23 mouse cellular contexts compared by ENCODE assay signal in the genomic region with DNA sequence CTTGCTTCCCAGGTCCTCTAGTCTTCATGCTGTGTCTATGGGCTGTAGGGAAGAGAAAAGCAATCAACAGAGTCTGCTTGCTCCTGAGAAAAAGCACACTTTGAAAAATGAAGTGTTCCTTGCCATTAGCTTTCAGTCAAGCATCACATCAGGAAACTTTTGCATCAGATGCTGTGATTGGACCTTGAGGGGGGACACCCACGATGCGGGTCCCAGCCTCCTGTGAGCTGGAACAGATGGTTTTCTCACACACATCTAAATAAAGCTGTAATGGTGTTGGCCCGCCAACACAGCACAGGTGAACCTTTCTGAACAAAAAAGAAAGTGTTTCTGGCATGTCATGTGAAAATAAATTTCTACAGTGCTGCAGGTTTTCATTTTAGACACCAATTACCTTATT.
DNase-seq lines count a peak whose midpoint lies in the region; ATAC-seq and TF ChIP-seq lines count a peak whose summit lies in the region.
"Had no signal": no experiment of that assay in that cellular context is flagged by ENCODE, and none has a peak within 500 bp of the region (broad histone marks: within the 10 kb centered on the region; RNA-seq: fewer than 3 reads in every experiment).

No protein-coding gene starts in this region.

- H3K27me3 ChIP-seq in hindbrain, postnatal 0 days (ENCODE audit: insufficient read depth, low read length): no peaks in the 10 kb centered on the region
- no peaks in the 10 kb centered on the region for H3K27me3 ChIP-seq in hindbrain, embryonic 12.5 days
- H3K27me3 ChIP-seq: forebrain, embryonic 15.5 days; hindbrain, embryonic 13.5 days; limb, embryonic 13.5 days; lung, embryonic 15.5 days; midbrain, embryonic 12.5 days had no signal

- H3K9me3 ChIP-seq in hindbrain, postnatal 0 days (ENCODE audit: low read length): no peaks in the 10 kb centered on the region
- H3K9me3 ChIP-seq in hindbrain, embryonic 12.5 days (replicated peaks): no peaks in the 10 kb centered on the region
- H3K9me3 ChIP-seq: forebrain, embryonic 15.5 days; hindbrain, embryonic 13.5 days; limb, embryonic 13.5 days; lung, embryonic 15.5 days; midbrain, embryonic 12.5 days had no signal

- no peak overlapping the region for H3K4me3 ChIP-seq in hindbrain, postnatal 0 days (ENCODE audit: low read length)
- no peak overlapping the region for H3K4me3 ChIP-seq in hindbrain, embryonic 12.5 days
- H3K4me3 ChIP-seq: forebrain, embryonic 15.5 days; hindbrain, embryonic 13.5 days; limb, embryonic 13.5 days; lung, embryonic 15.5 days; midbrain, embryonic 12.5 days had no signal

- no peak for TF ChIP-seq CTCF in hindbrain, postnatal 0 days (IDR thresholded peaks at IDR 0.05; ENCODE audit: low read depth)

- no peaks in the 10 kb centered on the region for H3K4me1 ChIP-seq in hindbrain, postnatal 0 days (ENCODE audit: insufficient read depth, low read length)
- no peaks in the 10 kb centered on the region for H3K4me1 ChIP-seq in hindbrain, embryonic 12.5 days
- H3K4me1 ChIP-seq: forebrain, embryonic 15.5 days; hindbrain, embryonic 13.5 days; limb, embryonic 13.5 days; lung, embryonic 15.5 days; midbrain, embryonic 12.5 days had no signal

- no peak overlapping the region for H3K4me2 ChIP-seq in hindbrain, postnatal 0 days (ENCODE audit: low read depth, low read length)
- no peak overlapping the region for H3K4me2 ChIP-seq in hindbrain, embryonic 12.5 days (replicated peaks)
- H3K4me2 ChIP-seq: forebrain, embryonic 15.5 days; heart, embryonic 11.5 days; hindbrain, embryonic 13.5 days; limb, embryonic 13.5 days; liver, embryonic 11.5 days; lung, embryonic 15.5 days; midbrain, embryonic 12.5 days had no signal

- no peaks in the 10 kb centered on the region for H3K36me3 ChIP-seq in hindbrain, postnatal 0 days (ENCODE audit: insufficient read depth, low read length)
- no peaks in the 10 kb centered on the region for H3K36me3 ChIP-seq in hindbrain, embryonic 12.5 days
- H3K36me3 ChIP-seq: forebrain, embryonic 15.5 days; hindbrain, embryonic 13.5 days; limb, embryonic 13.5 days; lung, embryonic 15.5 days; midbrain, embryonic 12.5 days had no signal

- ATAC-seq in hindbrain, postnatal 0 days: no peak
- ATAC-seq in hindbrain, embryonic 12.5 days (ENCODE audit: low FRiP score): no peak
- ATAC-seq: forebrain, embryonic 15.5 days; intestine, postnatal 0 days had no signal

- H3K9ac ChIP-seq in hindbrain, postnatal 0 days (replicated peaks; ENCODE audit: low read length): no peak overlapping the region
- H3K9ac ChIP-seq in hindbrain, embryonic 12.5 days: no peak overlapping the region
- H3K9ac ChIP-seq: forebrain, embryonic 15.5 days; hindbrain, embryonic 13.5 days; limb, embryonic 13.5 days; lung, embryonic 15.5 days; midbrain, embryonic 12.5 days had no signal

- H3K27ac ChIP-seq in hindbrain, postnatal 0 days: no peak overlapping the region
- no peak overlapping the region for H3K27ac ChIP-seq in hindbrain, embryonic 12.5 days
- H3K27ac ChIP-seq: forebrain, embryonic 15.5 days; hindbrain, embryonic 13.5 days; limb, embryonic 13.5 days; lung, embryonic 15.5 days; midbrain, embryonic 12.5 days had no signal

- 59% methylated on average over 3 of the region's 3 CpGs for WGBS in hindbrain, postnatal 0 days
- WGBS in hindbrain, embryonic 12.5 days: 86% methylated on average over 3 of the region's 3 CpGs

- DNase-seq in hindbrain, postnatal 0 days (ENCODE audit: low spot score): peak; percentile 15
- DNase-seq in cerebellum, adult 11 months: peak; percentile 1
- peak; percentile 16 for DNase-seq in cerebellum, adult 9-11 months
- DNase-seq in mesoderm, embryonic 11.5 days (ENCODE audit: low read depth, low spot score): peak; percentile 12
- DNase-seq in gastrocnemius, postnatal 4 days (ENCODE audit: low spot score in 2 of 2): no peak
- DNase-seq in Muller cell, postnatal 12 days (ENCODE audit: inconsistent ontology term): no peak
- no peak for DNase-seq in gastrocnemius, postnatal 25 days
- DNase-seq: adrenal gland, postnatal 25 days; heart, postnatal 36 days; kidney, postnatal 25 days; lung, postnatal 36 days; right cerebral cortex, postnatal 25 days; thymus, adult 18-20 months; thymus, postnatal 25 days had no signal

Comparison
In these comparisons a context has a peak if more than half of its experiments do, and no peak if none do; other contexts are left out.
1. DNase-seq: peak in hindbrain, postnatal 0 days (single experiment), cerebellum, adult 11 months (single experiment), cerebellum, adult 9-11 months (single experiment) and mesoderm, embryonic 11.5 days (single experiment); none in gastrocnemius, postnatal 4 days (0 of 2), Muller cell, postnatal 12 days (single experiment) and gastrocnemius, postnatal 25 days (single experiment).